Mouse (Mus musculus): ENCODE results near the gene Lrg1. TPM values are rescaled to one million over a fixed set of nuclear protein-coding genes. Genes with fewer than 3 reads are reported as not detected.
A peak's percentile ranks its signal among the peaks of the same experiment; 100 is the strongest.

Gene Lrg1
- total and polyA plus RNA-seq, 2 experiments from 2014 or later, result 0.21 to 0.90 TPM

- H3K9ac ChIP-seq (replicated peaks; ENCODE audit: low read length), result no peak overlapping the region
- 56% methylated on average over 12 of the region's 12 CpGs for WGBS
- H3K27ac ChIP-seq, result no peak overlapping the region
- no peak for ATAC-seq
- no peak for DNase-seq (ENCODE audit: low spot score)
- no peak overlapping the region for H3K4me2 ChIP-seq (ENCODE audit: low read depth, low read length)
- H3K4me1 ChIP-seq (ENCODE audit: insufficient read depth, low read length), result peaks cover 7% of the 10 kb centered on the region; the same call in 1 of the 2 replicates
- H3K27me3 ChIP-seq (ENCODE audit: insufficient read depth, low read length), result no peaks in the 10 kb centered on the region
- no peak for TF ChIP-seq CTCF (IDR thresholded peaks at IDR 0.05; ENCODE audit: low read depth)
- no peaks in the 10 kb centered on the region for H3K36me3 ChIP-seq (ENCODE audit: insufficient read depth, low read length)
- no peak overlapping the region for H3K4me3 ChIP-seq (ENCODE audit: low read length)
- no peaks in the 10 kb centered on the region for H3K9me3 ChIP-seq (ENCODE audit: low read length)
These were observed 25.6 kb upstream of the Lrg1 start for GRCm38 (mm10) chr17:56147420-56147819.

- Histone ChIP-seq H3K27ac (no peak overlapping the region), H3K4me2 (ENCODE audit: low read depth, low read length) (no peak overlapping the region), H3K9me3 (ENCODE audit: low read length) (no peaks in the 10 kb centered on the region), H3K36me3 (ENCODE audit: insufficient read depth, low read length) (no peaks in the 10 kb centered on the region), H3K4me3 (ENCODE audit: low read length) (no peak overlapping the region), H3K9ac (replicated peaks; ENCODE audit: low read length) (no peak overlapping the region), H3K4me1 (ENCODE audit: insufficient read depth, low read length) (peaks cover 17% of the 10 kb centered on the region; the same call in 1 of the 2 replicates), H3K27me3 (ENCODE audit: insufficient read depth, low read length) (no peaks in the 10 kb centered on the region)
- 22% methylated on average over 9 of the region's 9 CpGs for WGBS
- ATAC-seq (no peak), DNase-seq (ENCODE audit: low spot score) (no peak)
- no peak for TF ChIP-seq CTCF (IDR thresholded peaks at IDR 0.05; ENCODE audit: low read depth)
These were observed 24.3 kb upstream of the Lrg1 start for GRCm38 (mm10) chr17:56146131-56146530.

GRCm38 (mm10) chr17:56144546-56144945 is 22.7 kb upstream of the Lrg1 start:
- WGBS, result 75% methylated on average over 9 of the region's 9 CpGs
- H3K36me3 ChIP-seq (ENCODE audit: insufficient read depth, low read length), result no peaks in the 10 kb centered on the region
- H3K27me3 ChIP-seq (ENCODE audit: insufficient read depth, low read length), result no peaks in the 10 kb centered on the region
- H3K4me1 ChIP-seq (ENCODE audit: insufficient read depth, low read length), result peaks cover 17% of the 10 kb centered on the region; the same call in 1 of the 2 replicates
- DNase-seq (ENCODE audit: low spot score) (no peak), ATAC-seq (no peak)
- H3K4me2 ChIP-seq (ENCODE audit: low read depth, low read length), result no peak overlapping the region
- TF ChIP-seq CTCF (IDR thresholded peaks at IDR 0.05; ENCODE audit: low read depth), result no peak
- no peak overlapping the region for H3K9ac ChIP-seq (replicated peaks; ENCODE audit: low read length)
- H3K27ac ChIP-seq, result no peak overlapping the region
- no peaks in the 10 kb centered on the region for H3K9me3 ChIP-seq (ENCODE audit: low read length)
- no peak overlapping the region for H3K4me3 ChIP-seq (ENCODE audit: low read length)

- 1% methylated on average over 40 of the region's 47 CpGs for WGBS
- Histone ChIP-seq H3K4me2 (ENCODE audit: low read depth, low read length) (peak overlapping the region; percentile 70), H3K27ac (no peak overlapping the region), H3K9me3 (ENCODE audit: low read length) (no peaks in the 10 kb centered on the region), H3K4me3 (ENCODE audit: low read length) (peak overlapping the region; percentile 42), H3K36me3 (ENCODE audit: insufficient read depth, low read length) (no peaks in the 10 kb centered on the region), H3K4me1 (ENCODE audit: insufficient read depth, low read length) (peaks cover 13% of the 10 kb centered on the region; the same call in 1 of the 2 replicates), H3K9ac (replicated peaks; ENCODE audit: low read length) (peak overlapping the region; percentile 44), H3K27me3 (ENCODE audit: insufficient read depth, low read length) (no peaks in the 10 kb centered on the region)
- no peak for TF ChIP-seq CTCF (IDR thresholded peaks at IDR 0.05; ENCODE audit: low read depth)
- ATAC-seq (peak; percentile 69), DNase-seq (ENCODE audit: low spot score) (peak; percentile 76)
These were observed 20.2 kb upstream of the Lrg1 start for GRCm38 (mm10) chr17:56141702-56142605.

- WGBS, result 1% methylated on average over 77 of the region's 79 CpGs
- Histone ChIP-seq H3K36me3 (ENCODE audit: insufficient read depth, low read length) (no peaks in the 10 kb centered on the region), H3K27me3 (ENCODE audit: insufficient read depth, low read length) (no peaks in the 10 kb centered on the region), H3K9me3 (ENCODE audit: low read length) (no peaks in the 10 kb centered on the region), H3K9ac (replicated peaks; ENCODE audit: low read length) (peak within 1 kb of the TSS; percentile 83), H3K4me1 (ENCODE audit: insufficient read depth, low read length) (peaks cover 13% of the 10 kb centered on the region; the same call in 1 of the 2 replicates), H3K4me2 (ENCODE audit: low read depth, low read length) (peak within 1 kb of the TSS; percentile 81), H3K27ac (peak within 1 kb of the TSS; percentile 78), H3K4me3 (ENCODE audit: low read length) (peak within 1 kb of the TSS; percentile 76)
- ATAC-seq (peak; percentile 45), DNase-seq (ENCODE audit: low spot score) (peak; percentile 87)
- TF ChIP-seq CTCF (IDR thresholded peaks at IDR 0.05; ENCODE audit: low read depth), result peak; percentile 41
These were observed 18.2 kb upstream of the Lrg1 start, which contains the start of gene Sema6b for GRCm38 (mm10) chr17:56139858-56140595. Gene Sema6b (minus strand): TSS chr17:56140343.

- H3K9me3 ChIP-seq (ENCODE audit: low read length), result no peaks in the 10 kb centered on the region
- ATAC-seq (peak; percentile 13; the same call in 1 of the 2 replicates), DNase-seq (ENCODE audit: low spot score) (peak; percentile 47)
- peaks cover 17% of the 10 kb centered on the region for H3K4me1 ChIP-seq (ENCODE audit: insufficient read depth, low read length)
- H3K36me3 ChIP-seq (ENCODE audit: insufficient read depth, low read length), result no peaks in the 10 kb centered on the region
- no peak for TF ChIP-seq CTCF (IDR thresholded peaks at IDR 0.05; ENCODE audit: low read depth)
- peak overlapping the region; percentile 78; the same call in 1 of the 2 replicates for H3K27ac ChIP-seq
- H3K4me3 ChIP-seq (ENCODE audit: low read length), result peak overlapping the region; percentile 76
- peak overlapping the region; percentile 83 for H3K9ac ChIP-seq (replicated peaks; ENCODE audit: low read length)
- H3K4me2 ChIP-seq (ENCODE audit: low read depth, low read length), result peak overlapping the region; percentile 81
- WGBS, result 10% methylated on average over 15 of the region's 21 CpGs
- no peaks in the 10 kb centered on the region for H3K27me3 ChIP-seq (ENCODE audit: insufficient read depth, low read length)
These were observed 17.6 kb upstream of the Lrg1 start for GRCm38 (mm10) chr17:56139355-56139754.
